Comparison of ENCODE assay signal across 9 mouse cellular contexts in the genomic region with DNA sequence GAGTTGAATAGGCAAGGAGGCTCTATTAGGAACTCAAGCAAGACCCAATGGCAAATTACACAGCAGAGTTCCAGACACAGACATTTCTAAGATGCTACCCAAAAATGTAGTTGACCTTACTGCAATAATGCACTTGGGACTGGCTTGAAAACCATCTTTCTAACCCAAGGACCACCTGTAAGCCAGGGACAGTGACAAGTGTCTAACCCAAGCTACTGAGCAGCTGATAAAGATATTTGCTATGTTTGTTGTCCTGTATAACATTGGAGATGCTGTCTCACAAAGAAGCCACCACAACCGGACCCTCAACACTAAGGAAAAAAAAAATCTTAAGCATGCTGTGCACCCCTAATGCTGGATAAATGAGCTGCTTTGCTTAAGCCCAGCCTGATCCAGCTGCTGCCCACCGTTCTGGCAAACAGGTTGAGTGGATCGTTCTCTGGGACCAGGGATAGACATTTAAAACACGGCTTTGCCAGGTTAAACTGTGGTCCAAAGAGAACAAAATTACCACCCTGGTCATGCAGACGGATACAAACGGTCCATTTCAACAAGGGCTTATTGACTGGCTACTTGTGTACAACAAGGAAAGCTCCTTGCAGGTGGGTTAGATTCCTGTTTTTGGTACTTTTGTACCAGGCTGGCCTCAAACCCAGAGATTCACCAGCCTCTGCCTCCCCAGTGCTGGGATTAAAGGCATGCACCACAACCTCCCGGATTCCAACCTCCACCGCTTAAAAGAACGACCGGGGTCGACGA. TPM values are rescaled to one million over a fixed set of nuclear protein-coding genes. Genes with fewer than 3 reads are reported as not detected.
DNase-seq lines count a peak whose midpoint lies in the region; ATAC-seq and TF ChIP-seq lines count a peak whose summit lies in the region.
"Had no signal": no experiment of that assay in that cellular context is flagged by ENCODE, and none has a peak within 500 bp of the region (broad histone marks: within the 10 kb centered on the region; RNA-seq: fewer than 3 reads in every experiment).

No protein-coding gene starts in this region.

- no peak for DNase-seq in heart, adult 9 months (ENCODE audit: low spot score in 2 of 2)
- DNase-seq in liver, postnatal 0 days: peak; percentile 13
- DNase-seq in adrenal gland, postnatal 14 days: no peak
- no peak for DNase-seq in left cerebral cortex, postnatal 4 days
- DNase-seq in thymus, adult 18-20 months: no peak

- peak overlapping the region; percentile 91 for H3K27ac ChIP-seq in heart, embryonic 12.5 days (ENCODE audit: poor library complexity, severe bottlenecking)
- peak overlapping the region; percentile 47; the same call in 1 of the 2 replicates for H3K27ac ChIP-seq in ES-Bruce4 (ENCODE audit: insufficient read depth, low read length)
- no peak overlapping the region; the same call in 1 of the 2 replicates for H3K27ac ChIP-seq in forebrain, embryonic 16.5 days (ENCODE audit: low read length)
- H3K27ac ChIP-seq in liver, postnatal 0 days (ENCODE audit: low read depth): peak overlapping the region; percentile 85

- intact Hi-C loops in left cerebral cortex, postnatal 4 days (cut with DNase I): no loop called here

- no peak for TF ChIP-seq POLR2A in ES-Bruce4 (IDR thresholded peaks at IDR 0.05; ENCODE audit: insufficient read depth, low read length)

- H3K36me3 ChIP-seq in heart, embryonic 12.5 days: peaks cover 22% of the 10 kb centered on the region
- H3K36me3 ChIP-seq in ES-Bruce4 (ENCODE audit: control insufficient read depth, insufficient read depth, low read length, poor library complexity, severe bottlenecking): peaks cover 28% of the 10 kb centered on the region
- peaks cover 7% of the 10 kb centered on the region for H3K36me3 ChIP-seq in forebrain, embryonic 16.5 days (ENCODE audit: control insufficient read depth, insufficient read depth)
- H3K36me3 ChIP-seq in liver, postnatal 0 days (replicated peaks; ENCODE audit: insufficient read depth, low read length): peaks cover 16% of the 10 kb centered on the region

- TF ChIP-seq CTCF in ES-Bruce4 (IDR thresholded peaks at IDR 0.05; ENCODE audit: low read depth, low read length): no peak
- no peak for TF ChIP-seq CTCF in liver, postnatal 0 days (IDR thresholded peaks at IDR 0.05; ENCODE audit: low read depth)

- peaks cover 10% of the 10 kb centered on the region; the same call in 1 of the 2 replicates for H3K27me3 ChIP-seq in heart, embryonic 12.5 days (replicated peaks)
- H3K27me3 ChIP-seq in ES-Bruce4 (ENCODE audit: control insufficient read depth, insufficient read depth, low read length, poor library complexity, severe bottlenecking): no peaks in the 10 kb centered on the region
- H3K27me3 ChIP-seq in forebrain, embryonic 16.5 days (replicated peaks; ENCODE audit: control insufficient read depth, insufficient read depth, low read length): 0 out of 2 replicates have a peak, but pooled peaks cover 2% of the 10 kb centered on the region
- no peaks in the 10 kb centered on the region for H3K27me3 ChIP-seq in liver, postnatal 0 days (ENCODE audit: insufficient read depth, low read length)
- H3K27me3 ChIP-seq: Patski had no signal

- H3K4me2 ChIP-seq in heart, embryonic 12.5 days: peak overlapping the region; percentile 84
- H3K4me2 ChIP-seq in forebrain, embryonic 16.5 days (ENCODE audit: low read length): peak overlapping the region; percentile 78
- peak overlapping the region; percentile 88 for H3K4me2 ChIP-seq in liver, postnatal 0 days (ENCODE audit: low read depth, low read length)

- no peak for ATAC-seq in heart, embryonic 12.5 days (ENCODE audit: insufficient number of reproducible peaks, low FRiP score)
- no peak for ATAC-seq in forebrain, embryonic 16.5 days
- no peak for ATAC-seq in liver, postnatal 0 days

- peaks cover 29% of the 10 kb centered on the region for H3K4me1 ChIP-seq in heart, embryonic 12.5 days (replicated peaks)
- no peaks in the 10 kb centered on the region for H3K4me1 ChIP-seq in ES-Bruce4 (ENCODE audit: control insufficient read depth, insufficient read depth, low read length)
- H3K4me1 ChIP-seq in forebrain, embryonic 16.5 days (replicated peaks; ENCODE audit: control insufficient read depth, insufficient read depth, low read length): peaks cover 33% of the 10 kb centered on the region
- peaks cover 32% of the 10 kb centered on the region for H3K4me1 ChIP-seq in liver, postnatal 0 days (ENCODE audit: insufficient read depth)

- no peaks in the 10 kb centered on the region for H3K9me3 ChIP-seq in heart, embryonic 12.5 days (replicated peaks)
- no peaks in the 10 kb centered on the region for H3K9me3 ChIP-seq in ES-Bruce4 (replicated peaks; ENCODE audit: control insufficient read depth, insufficient read depth, low read length, poor library complexity, severe bottlenecking)
- no peaks in the 10 kb centered on the region for H3K9me3 ChIP-seq in forebrain, embryonic 16.5 days (ENCODE audit: control insufficient read depth, low read length)
- H3K9me3 ChIP-seq in liver, postnatal 0 days (ENCODE audit: low read length): no peaks in the 10 kb centered on the region

- TF ChIP-seq EP300 in ES-Bruce4 (IDR thresholded peaks at IDR 0.05; ENCODE audit: insufficient read depth, low read depth, low read length): no peak
- TF ChIP-seq EP300 in liver, postnatal 0 days (IDR thresholded peaks at IDR 0.05; ENCODE audit: low read depth): no peak

- H3K4me3 ChIP-seq in heart, embryonic 12.5 days: peak overlapping the region; percentile 79
- peak overlapping the region; percentile 90 for H3K4me3 ChIP-seq in ES-Bruce4 (ENCODE audit: low read depth, low read length)
- peak overlapping the region; percentile 72 for H3K4me3 ChIP-seq in forebrain, embryonic 16.5 days (replicated peaks; ENCODE audit: low read length)
- H3K4me3 ChIP-seq in liver, postnatal 0 days (ENCODE audit: low read depth, low read length): peak overlapping the region; percentile 73

- 2% methylated on average over 12 of the region's 12 CpGs for WGBS in heart, embryonic 12.5 days
- WGBS in forebrain, embryonic 16.5 days: 3% methylated on average over 12 of the region's 12 CpGs
- under 1% methylated on average over 12 of the region's 12 CpGs for WGBS in liver, postnatal 0 days (ENCODE audit: insufficient replicate concordance)

- peak overlapping the region; percentile 93 for H3K9ac ChIP-seq in heart, embryonic 12.5 days
- peak overlapping the region; percentile 65 for H3K9ac ChIP-seq in ES-Bruce4 (ENCODE audit: low read depth, poor library complexity, severe bottlenecking)
- H3K9ac ChIP-seq in forebrain, embryonic 16.5 days (replicated peaks; ENCODE audit: low read depth, low read length): peak overlapping the region; percentile 83
- H3K9ac ChIP-seq in liver, postnatal 0 days (replicated peaks): peak overlapping the region; percentile 94

RNA-seq across cellular contexts. Expression of gene Ndufb10, which starts 1.0 kb away (rescaled TPM):
- 351 and 363 TPM in 2 replicates for polyA plus RNA-seq in heart, embryonic 12.5 days (2016; fragmentation: Nextera tagmentation; extraction: Ambion mirVana)
- polyA plus RNA-seq in ES-Bruce4 (2011; ENCODE audit: insufficient read depth, insufficient read length, low read depth, missing spikeins): 88.7 and 90.9 TPM in 2 replicates
- 220 and 233 TPM in 2 replicates for polyA plus RNA-seq in forebrain, embryonic 16.5 days (2015; fragmentation: Nextera tagmentation; extraction: Ambion mirVana)
- 355 TPM in 2 replicates for polyA plus RNA-seq in liver, postnatal 0 days (2015; fragmentation: Nextera tagmentation; extraction: Ambion mirVana)
- total RNA-seq in adrenal gland, postnatal 14 days (2021): 418 and 458 TPM in 2 replicates
- total RNA-seq in left cerebral cortex, postnatal 4 days (2021): 100 to 1,000 TPM; 130 to 145 TPM

RNA-seq across cellular contexts. Expression of gene Rpl3l, which starts 4.3 kb away (rescaled TPM):
- polyA plus RNA-seq in heart, embryonic 12.5 days (2016; fragmentation: Nextera tagmentation; extraction: Ambion mirVana): 0.34 and 0.76 TPM in 2 replicates
- 0.65 TPM in 1 of 2 replicates, not detected in the other for polyA plus RNA-seq in ES-Bruce4 (2011; ENCODE audit: insufficient read depth, insufficient read length, low read depth, missing spikeins)
- not detected in 2 replicates for polyA plus RNA-seq in forebrain, embryonic 16.5 days (2015; fragmentation: Nextera tagmentation; extraction: Ambion mirVana)
- 0.14 and 1.4 TPM in 2 replicates for polyA plus RNA-seq in liver, postnatal 0 days (2015; fragmentation: Nextera tagmentation; extraction: Ambion mirVana)
- 0.53 TPM in 1 of 2 replicates, not detected in the other for total RNA-seq in adrenal gland, postnatal 14 days (2021)
- total RNA-seq in left cerebral cortex, postnatal 4 days (2021): not detected

RNA-seq across cellular contexts. Expression of gene Rps2, which starts 5.4 kb away (rescaled TPM):
- 810 and 828 TPM in 2 replicates for polyA plus RNA-seq in heart, embryonic 12.5 days (2016; fragmentation: Nextera tagmentation; extraction: Ambion mirVana)
- polyA plus RNA-seq in ES-Bruce4 (2011; ENCODE audit: insufficient read depth, insufficient read length, low read depth, missing spikeins): 1,670 and 1,851 TPM in 2 replicates
- polyA plus RNA-seq in forebrain, embryonic 16.5 days (2015; fragmentation: Nextera tagmentation; extraction: Ambion mirVana): 787 and 797 TPM in 2 replicates
- 819 and 856 TPM in 2 replicates for polyA plus RNA-seq in liver, postnatal 0 days (2015; fragmentation: Nextera tagmentation; extraction: Ambion mirVana)
- 702 and 762 TPM in 2 replicates for total RNA-seq in adrenal gland, postnatal 14 days (2021)
- total RNA-seq in left cerebral cortex, postnatal 4 days (2021): 100 to 1,000 TPM; 619 to 676 TPM

RNA-seq across cellular contexts. Expression of gene Rnf151, which starts 5.4 kb away (rescaled TPM):
- not detected in 2 replicates for polyA plus RNA-seq in heart, embryonic 12.5 days (2016; fragmentation: Nextera tagmentation; extraction: Ambion mirVana)
- polyA plus RNA-seq in ES-Bruce4 (2011; ENCODE audit: insufficient read depth, insufficient read length, low read depth, missing spikeins): not detected in 2 replicates
- not detected in 2 replicates for polyA plus RNA-seq in forebrain, embryonic 16.5 days (2015; fragmentation: Nextera tagmentation; extraction: Ambion mirVana)
- polyA plus RNA-seq in liver, postnatal 0 days (2015; fragmentation: Nextera tagmentation; extraction: Ambion mirVana): not detected in 2 replicates
- not detected in 2 replicates for total RNA-seq in adrenal gland, postnatal 14 days (2021)
- not detected for total RNA-seq in left cerebral cortex, postnatal 4 days (2021)

RNA-seq across cellular contexts. Expression of gene Msrb1, which starts 13.1 kb away (rescaled TPM):
- 17.3 and 18.2 TPM in 2 replicates for polyA plus RNA-seq in heart, embryonic 12.5 days (2016; fragmentation: Nextera tagmentation; extraction: Ambion mirVana)
- 27.8 and 34.5 TPM in 2 replicates for polyA plus RNA-seq in ES-Bruce4 (2011; ENCODE audit: insufficient read depth, insufficient read length, low read depth, missing spikeins)
- 20.0 and 21.1 TPM in 2 replicates for polyA plus RNA-seq in forebrain, embryonic 16.5 days (2015; fragmentation: Nextera tagmentation; extraction: Ambion mirVana)
- 116 and 119 TPM in 2 replicates for polyA plus RNA-seq in liver, postnatal 0 days (2015; fragmentation: Nextera tagmentation; extraction: Ambion mirVana)
- total RNA-seq in adrenal gland, postnatal 14 days (2021): 73.2 and 98.3 TPM in 2 replicates
- total RNA-seq in left cerebral cortex, postnatal 4 days (2021): 10 to 100 TPM; 36.6 to 42.7 TPM
